ENCODE assay signal across 12 mouse cellular contexts in genomic region chr19:18902041-18902693, GRCm38 (mm10).
DNase-seq lines count a peak whose midpoint lies in the region; ATAC-seq and TF ChIP-seq lines count a peak whose summit lies in the region.
"Had no signal": no experiment of that assay in that cellular context is flagged by ENCODE, and none has a peak within 500 bp of the region (broad histone marks: within the 10 kb centered on the region; RNA-seq: fewer than 3 reads in every experiment).

No protein-coding gene starts in this region.

- no peak for TF ChIP-seq POLR2A in kidney, adult 2 months (IDR thresholded peaks at IDR 0.05; ENCODE audit: low read depth, low read length)

- WGBS in kidney, adult 2 months = 14% methylated on average over 15 of the region's 15 CpGs
- 30% methylated on average over 15 of the region's 15 CpGs for WGBS in limb, embryonic 15.5 days

- H3K27ac ChIP-seq in kidney, adult 2 months (ENCODE audit: insufficient read depth, low read depth, low read length) = no peak overlapping the region
- H3K27ac ChIP-seq in limb, embryonic 15.5 days = no peak overlapping the region
- H3K27ac ChIP-seq: heart, embryonic 15.5 days had no signal

- peak overlapping the region; percentile 13; the same call in 1 of the 2 replicates for H3K4me2 ChIP-seq in limb, embryonic 15.5 days
- H3K4me2 ChIP-seq: heart, embryonic 15.5 days; liver, embryonic 11.5 days had no signal

- no peaks in the 10 kb centered on the region for H3K27me3 ChIP-seq in kidney, adult 2 months (replicated peaks; ENCODE audit: control insufficient read depth, insufficient read depth, low read length)
- H3K27me3 ChIP-seq in limb, embryonic 15.5 days = no peaks in the 10 kb centered on the region
- H3K27me3 ChIP-seq: heart, embryonic 15.5 days; megakaryocyte, embryonic 14.5 days had no signal

- H3K36me3 ChIP-seq in kidney, adult 2 months (ENCODE audit: control insufficient read depth, insufficient read depth, low read length) = no peaks in the 10 kb centered on the region
- no peaks in the 10 kb centered on the region for H3K36me3 ChIP-seq in limb, embryonic 15.5 days
- H3K36me3 ChIP-seq: heart, embryonic 15.5 days had no signal

- no peaks in the 10 kb centered on the region for H3K9me3 ChIP-seq in limb, embryonic 15.5 days
- H3K9me3 ChIP-seq: heart, embryonic 15.5 days; megakaryocyte, embryonic 14.5 days had no signal

- TF ChIP-seq CTCF in kidney, adult 2 months (conservative IDR thresholded peaks at IDR 0.05; ENCODE audit: insufficient read depth, insufficient read length, low read depth, low read length) = no peak

- peak; percentile 19 for DNase-seq in kidney, adult 2 months
- no peak for DNase-seq in kidney, adult 11 months
- peak; percentile 14 for DNase-seq in embryo, embryonic 10 days (ENCODE audit: low spot score)
- DNase-seq in forelimb bud, embryonic 11.5 days (ENCODE audit: low read depth, low spot score) = peak; percentile 26
- no peak for DNase-seq in gastrocnemius, adult 8-10 months (ENCODE audit: low spot score in 2 of 2)
- DNase-seq: right cerebral cortex, postnatal 4 days had no signal

- ATAC-seq in limb, embryonic 15.5 days (ENCODE audit: insufficient number of reproducible peaks, low FRiP score, low TSS enrichment, low read depth) = no peak
- no peak for ATAC-seq in megakaryocyte progenitor cell, adult 5-6 weeks (replicated peaks; ENCODE audit: poor library complexity)
- ATAC-seq: CD4-positive, CD25-positive, alpha-beta regulatory T cell, adult 4 months had no signal

- H3K9ac ChIP-seq in limb, embryonic 15.5 days = no peak overlapping the region
- H3K9ac ChIP-seq: heart, embryonic 15.5 days had no signal

- H3K4me3 ChIP-seq in kidney, adult 2 months (ENCODE audit: insufficient read depth, low read depth, low read length) = no peak overlapping the region
- no peak overlapping the region for H3K4me3 ChIP-seq in limb, embryonic 15.5 days
- H3K4me3 ChIP-seq: heart, embryonic 15.5 days; megakaryocyte, embryonic 14.5 days had no signal

- H3K4me1 ChIP-seq in kidney, adult 2 months (ENCODE audit: control insufficient read depth, insufficient read depth, low read length) = no peaks in the 10 kb centered on the region
- H3K4me1 ChIP-seq in limb, embryonic 15.5 days = peaks cover 7% of the 10 kb centered on the region; the same call in 1 of the 2 replicates
- H3K4me1 ChIP-seq: heart, embryonic 15.5 days; megakaryocyte, embryonic 14.5 days had no signal

Comparison
In these comparisons a context has a peak if more than half of its experiments do, and no peak if none do; other contexts are left out.
1. DNase-seq: peak in kidney, adult 2 months (single experiment), embryo, embryonic 10 days (single experiment) and forelimb bud, embryonic 11.5 days (single experiment); none in kidney, adult 11 months (single experiment) and gastrocnemius, adult 8-10 months (0 of 2).